Mouse (Mus musculus) liver, adult 2 months (tissue): ENCODE data around the gene Pbrm1.

Experiments used
- CTCF ChIP-seq: fragments of 200-500 bp; IDR thresholded peaks from 2 replicates; pipeline ENCODE4 v1.5.1; 2011; ENCODE audit warnings: low read depth, low read length, control low read depth
- POLR2A ChIP-seq: fragments of 200-500 bp; IDR thresholded peaks from 2 replicates; pipeline ENCODE4 v1.6.1; 2011; ENCODE audit warnings: low read length, control low read depth; ENCODE audit not compliant: insufficient read depth; ENCODE audit errors: extremely low read depth

DNA sequence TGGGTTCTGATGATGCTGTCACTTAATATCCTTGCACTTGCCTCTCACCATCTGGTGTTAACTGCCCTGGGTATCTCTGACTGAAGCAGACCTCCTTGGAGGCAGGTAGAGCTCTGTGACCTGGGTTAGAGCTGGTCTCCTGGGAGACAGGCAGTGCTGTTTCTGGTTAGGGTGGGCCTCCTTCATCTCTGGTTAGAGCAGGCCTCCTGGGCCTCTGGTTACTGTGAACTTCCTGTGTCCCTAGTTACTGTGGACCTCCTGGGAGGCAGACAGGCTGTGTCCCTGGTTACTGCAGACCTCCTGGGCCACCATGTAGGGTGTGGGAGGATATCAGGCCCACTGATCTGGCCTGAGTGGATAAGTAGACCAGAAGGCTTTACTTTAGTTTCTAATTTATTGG lies 22.5 kb upstream of the Pbrm1 start:
- TF ChIP-seq CTCF: no peak
- TF ChIP-seq POLR2A: no peak
